Mouse (Mus musculus) cerebral cortex, adult 2 months (tissue): ENCODE data around the gene Hap1.

Source experiments
- WGBS: fragments of 180-500 bp; shearing (Covaris S2); methylation state at CpG from one replicate; pipeline ENCODE4 v1.1.7; 2018; 5-methylcytosine and 5-hydroxymethylcytosine counted together

Hap1 gene

GRCm38 (mm10) chr11:100355972-100356818 lies at the start of gene Hap1:
Hap1 (minus strand) TSS chr11:100356128.
- WGBS: 2% methylated on average over 49 of the region's 49 CpGs

DNA sequence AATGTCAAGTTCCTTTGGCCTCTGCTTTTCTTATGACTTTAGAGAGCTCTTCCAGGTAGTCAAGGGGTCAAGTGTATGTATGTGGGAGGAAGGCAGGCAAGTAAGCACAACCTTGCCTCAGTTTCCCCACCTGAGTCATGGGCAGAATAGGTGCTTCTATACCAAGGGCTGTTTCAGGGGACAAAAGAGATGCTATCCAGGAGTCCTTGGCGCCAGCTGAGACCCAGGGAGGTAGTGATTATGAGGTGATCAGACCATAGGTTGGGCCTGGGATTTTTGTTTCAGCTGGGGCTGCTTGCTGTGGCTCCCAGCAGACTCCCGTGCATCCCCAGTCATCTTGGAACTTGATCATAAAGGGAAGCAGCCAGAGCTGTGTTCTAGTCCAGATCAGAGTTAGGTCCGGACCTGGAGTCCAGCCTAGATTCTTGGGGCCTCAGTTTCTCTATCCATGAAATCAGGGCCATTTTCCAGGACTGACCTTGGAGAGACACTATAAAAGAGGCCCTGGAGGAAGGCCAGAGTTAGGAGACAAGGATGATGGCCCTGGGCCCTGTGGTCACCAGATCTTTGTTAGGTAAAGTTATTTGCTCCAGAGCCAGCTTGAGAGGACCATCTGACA lies 48.6 kb upstream of the Hap1 start:
- WGBS: 95% methylated on average over 3 of the region's 3 CpGs

- 86% methylated on average over 10 of the region's 10 CpGs for WGBS
These were observed 47.7 kb upstream of the Hap1 start for GRCm38 (mm10) chr11:100403445-100404134.

DNA sequence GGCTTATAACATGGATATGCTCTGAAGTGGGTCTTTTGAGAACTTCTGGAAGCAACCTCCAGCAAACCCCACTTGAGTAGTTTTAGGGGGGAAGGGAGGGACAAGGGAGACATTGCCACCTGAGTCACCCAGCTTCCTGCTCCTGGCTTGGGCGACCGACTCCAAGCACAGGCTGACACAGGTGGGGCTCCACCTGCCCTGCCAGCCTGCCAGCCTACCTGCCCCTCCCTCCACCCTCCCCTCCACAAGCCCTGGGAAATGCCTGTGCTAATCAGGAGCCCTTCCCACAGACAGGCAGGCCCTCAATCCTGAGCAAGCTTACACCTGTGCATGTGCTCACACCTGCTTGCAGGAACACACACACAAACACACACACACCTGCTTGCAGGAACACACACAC lies 46.8 kb upstream of the Hap1 start:
- WGBS: 81% methylated on average over 2 of the region's 2 CpGs

DNA sequence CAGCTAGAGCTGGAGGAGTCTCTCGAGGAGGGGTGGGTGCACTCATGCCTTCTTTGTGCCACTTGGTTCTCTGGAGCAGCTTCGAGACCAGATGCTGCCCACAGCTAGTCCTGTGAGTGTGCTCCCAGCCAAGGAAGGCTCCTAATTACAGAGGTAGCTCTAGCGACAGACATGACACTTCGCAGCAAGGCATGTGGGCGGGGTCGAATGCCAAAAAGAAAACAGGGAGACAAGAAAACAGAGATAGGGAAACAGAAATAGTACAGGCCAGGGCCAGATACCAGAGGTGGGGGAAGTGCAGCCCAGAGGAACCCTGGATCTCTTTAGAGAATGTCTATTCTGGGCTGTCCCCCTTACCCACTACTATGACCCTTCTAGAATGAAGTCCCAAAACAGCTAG lies 46.3 kb upstream of the Hap1 start:
- WGBS: 46% methylated on average over 6 of the region's 6 CpGs

DNA sequence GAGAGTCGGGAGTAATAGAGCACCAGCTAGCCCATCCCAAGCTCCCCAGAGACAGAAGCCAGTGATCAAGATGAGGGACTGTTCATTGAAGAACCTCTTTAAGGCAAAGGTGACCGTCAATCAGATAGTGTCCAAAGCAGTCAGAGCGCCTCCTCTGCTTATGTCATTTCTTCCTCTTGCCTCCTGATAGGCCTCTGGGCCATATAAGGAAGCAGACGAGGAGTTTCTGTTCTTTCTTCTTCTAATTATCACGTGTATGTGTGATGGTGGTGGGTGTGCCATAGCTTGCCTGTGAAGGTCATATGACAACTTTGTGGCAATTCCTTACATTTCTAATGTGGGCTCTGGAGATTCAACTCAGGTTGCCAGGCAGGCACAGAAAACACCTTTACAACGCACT lies 44.9 kb upstream of the Hap1 start:
- 89% methylated on average over 6 of the region's 6 CpGs for WGBS

- WGBS: 65% methylated on average over 12 of the region's 12 CpGs
These were observed 44.0 kb upstream of the Hap1 start for GRCm38 (mm10) chr11:100399727-100400538.

GRCm38 (mm10) chr11:100399320-100399719 lies 43.4 kb upstream of the Hap1 start:
- WGBS: 53% methylated on average over 9 of the region's 9 CpGs

DNA sequence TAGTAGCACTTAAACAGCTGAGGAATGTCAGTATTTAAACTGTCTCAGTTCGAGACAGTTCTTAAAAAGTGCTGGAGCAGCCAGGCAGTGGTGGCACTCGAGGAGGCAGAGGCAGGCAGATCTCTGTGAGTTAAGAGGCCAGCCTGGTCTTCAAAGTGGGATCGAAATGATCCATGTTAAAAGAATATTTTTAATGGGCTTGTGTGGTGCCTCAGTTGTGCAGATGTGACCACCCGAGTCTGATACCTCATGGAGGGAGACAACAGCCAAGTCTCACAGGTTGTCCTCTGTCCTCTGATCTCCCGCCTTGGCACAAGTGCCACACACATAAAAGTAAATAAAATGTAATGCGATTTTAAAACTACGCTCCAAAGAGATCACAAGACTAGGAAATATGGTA lies 42.6 kb upstream of the Hap1 start:
- WGBS: 89% methylated on average over 7 of the region's 7 CpGs

GRCm38 (mm10) chr11:100397600-100398389 lies 41.9 kb upstream of the Hap1 start, which contains the start of gene Jup:
Jup (minus strand) TSS chr11:100397763.
- 2% methylated on average over 37 of the region's 37 CpGs for WGBS

DNA sequence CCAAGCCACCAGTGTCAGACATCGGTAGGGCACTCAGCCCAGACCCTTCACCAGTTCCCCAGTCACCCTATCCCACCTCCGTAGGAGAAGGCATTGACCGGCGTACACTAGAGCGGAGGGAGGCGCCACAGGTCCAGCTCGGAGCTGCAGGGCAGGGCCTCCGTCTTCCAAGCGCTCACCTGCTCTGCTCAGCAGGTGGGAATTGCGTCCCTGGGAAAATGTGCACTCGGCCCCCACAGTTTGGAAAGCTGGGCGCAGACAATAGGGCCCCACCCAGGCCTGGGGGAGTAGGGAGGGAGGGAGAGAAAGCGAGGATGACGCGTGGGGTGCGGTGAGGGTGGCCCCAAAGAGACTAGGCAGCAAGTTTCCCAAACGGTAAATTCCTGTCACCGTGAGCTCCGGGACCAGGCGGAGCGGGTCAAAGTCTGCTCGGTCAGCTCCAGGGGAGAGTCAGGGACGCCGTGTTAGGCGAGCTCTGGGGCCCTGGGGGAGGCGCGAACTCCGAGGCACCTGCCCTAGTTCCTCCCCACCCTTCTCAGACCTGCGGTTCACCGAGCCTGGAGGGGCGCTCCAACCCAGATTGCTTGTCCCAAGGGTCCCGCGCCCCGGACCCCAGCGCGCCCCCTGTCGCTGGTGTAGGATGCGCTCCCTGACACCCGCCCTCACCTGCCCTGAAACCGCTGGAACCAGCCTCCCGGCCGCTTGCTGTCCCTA lies 41.1 kb upstream of the Hap1 start:
- 2% methylated on average over 42 of the region's 42 CpGs for WGBS

DNA sequence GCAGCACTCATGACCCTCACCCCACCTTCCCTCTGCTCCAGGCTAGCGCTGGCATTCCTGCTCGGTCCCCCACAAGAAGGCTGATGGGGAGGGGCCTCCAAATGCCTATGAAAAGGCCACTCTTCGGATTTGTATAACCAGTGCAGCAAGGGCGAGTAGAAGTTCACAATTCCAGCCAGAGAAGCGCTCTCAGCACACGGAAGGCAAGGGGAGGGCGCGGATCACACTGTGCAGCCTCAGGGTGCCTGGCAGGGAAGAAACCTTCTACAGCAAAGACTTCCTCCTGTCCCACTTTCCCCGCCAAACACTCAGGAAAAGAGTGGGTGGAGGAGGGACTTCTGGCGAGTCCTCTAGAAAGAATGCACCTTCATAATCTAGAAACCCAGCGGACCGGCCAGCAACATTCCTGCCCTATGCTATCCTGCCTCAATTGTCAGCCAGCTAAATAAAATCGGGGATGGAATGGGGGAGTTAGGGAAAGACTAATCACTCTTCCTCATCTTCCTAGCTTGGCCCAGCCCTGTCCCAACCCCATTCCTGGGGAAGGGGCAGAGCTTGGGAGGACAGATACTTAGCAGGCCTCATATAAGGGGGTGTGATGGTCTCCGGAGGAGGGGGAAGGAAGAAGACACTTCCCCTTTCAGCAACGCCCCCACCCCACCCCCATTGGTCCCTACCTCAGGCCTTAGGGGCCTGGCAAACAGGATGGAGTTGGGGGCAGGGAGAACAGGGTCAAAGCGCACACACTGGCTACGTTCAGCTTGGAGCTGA lies 40.1 kb upstream of the Hap1 start:
- WGBS: 27% methylated on average over 17 of the region's 17 CpGs

- 45% methylated on average over 11 of the region's 11 CpGs for WGBS
These were observed 39.3 kb upstream of the Hap1 start for GRCm38 (mm10) chr11:100395200-100395599.

DNA sequence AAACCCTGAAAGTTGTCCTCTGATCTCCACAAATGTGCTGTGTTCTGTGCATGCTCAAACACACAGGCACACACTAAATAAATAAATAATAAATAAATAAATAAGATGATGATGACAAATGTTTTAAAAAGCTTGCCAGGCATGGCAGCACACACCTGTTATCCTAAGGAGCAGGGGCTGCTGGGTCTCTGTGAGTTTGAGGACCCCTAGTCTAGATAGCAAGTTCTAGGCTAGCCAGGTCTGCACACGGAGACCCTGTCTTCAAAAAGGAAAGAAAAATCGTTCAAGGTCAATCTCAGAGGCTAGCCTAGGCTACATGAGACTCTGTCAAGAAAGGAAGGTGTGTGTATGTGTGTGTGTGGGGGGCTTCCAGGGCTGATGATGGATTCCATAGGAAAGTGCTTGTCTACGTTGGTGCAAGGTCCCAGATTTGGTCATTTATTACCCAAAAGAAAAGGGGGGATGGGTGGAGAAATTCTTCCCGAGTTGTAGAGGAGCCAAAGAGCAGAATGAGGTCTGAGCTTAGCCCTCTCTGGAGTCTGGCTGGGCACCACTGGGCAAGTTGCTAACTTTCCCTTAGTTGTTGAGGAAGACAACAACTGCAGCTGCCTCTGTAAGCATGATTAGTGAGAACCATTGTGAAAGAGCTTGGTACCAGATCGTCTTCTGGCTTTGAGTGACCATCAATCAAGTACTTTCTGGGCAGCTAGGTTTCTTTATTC lies 38.6 kb upstream of the Hap1 start:
- 69% methylated on average over 5 of the region's 5 CpGs for WGBS

GRCm38 (mm10) chr11:100393733-100394132 lies 37.8 kb upstream of the Hap1 start:
- 45% methylated on average over 7 of the region's 7 CpGs for WGBS

GRCm38 (mm10) chr11:100392958-100393357 lies 37.0 kb upstream of the Hap1 start:
- 55% methylated on average over 5 of the region's 5 CpGs for WGBS

DNA sequence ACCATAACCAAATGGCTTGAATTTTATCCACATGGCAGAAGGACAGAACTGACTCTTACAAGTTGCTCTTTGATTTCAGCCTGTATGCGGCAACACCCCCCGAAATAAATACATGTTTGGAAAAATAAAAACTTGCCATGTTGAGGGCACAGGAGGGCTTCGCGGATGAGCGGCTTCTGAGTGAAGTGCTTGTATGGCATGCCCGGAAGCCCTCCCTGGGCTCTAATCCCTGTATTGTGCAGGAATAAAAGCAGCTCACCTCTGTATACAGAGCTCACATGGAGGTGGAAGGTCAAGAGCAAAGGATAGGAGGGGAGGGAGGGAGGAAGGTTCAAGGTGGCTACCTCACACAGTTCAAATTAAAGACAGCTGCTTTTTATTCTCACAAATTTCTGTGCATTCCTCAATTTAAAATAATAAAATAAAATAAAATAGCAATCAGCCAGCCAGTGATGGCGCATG lies 36.0 kb upstream of the Hap1 start:
- 80% methylated on average over 7 of the region's 7 CpGs for WGBS

- 51% methylated on average over 9 of the region's 9 CpGs for WGBS
These were observed 35.4 kb upstream of the Hap1 start for GRCm38 (mm10) chr11:100391081-100391883.
